Mouse (Mus musculus) limb, embryonic 14.5 days (tissue): ENCODE measurements around the gene Sbk2. TPM values are rescaled to one million over a fixed set of nuclear protein-coding genes. Genes with fewer than 3 reads are reported as not detected.

Source experiments
- ATAC-seq: fragments of 200-750 bp; cut with Nextera tagmentation; 2 replicates; pipeline ENCODE4 v1.8.0; 2017; ENCODE audit warnings: low read depth, moderate number of reproducible peaks, moderate TSS enrichment; ENCODE audit not compliant: low FRiP score
- DNase-seq: peaks from one replicate; pipeline ENCODE4 v3.0.0-alpha.2; 2015; ENCODE audit warnings: low spot score
- H3K27ac ChIP-seq: fragments of 300-500 bp; sonication (generic); replicated peaks from 2 replicates; pipeline ENCODE4 v1.5.1; 2014; ENCODE audit warnings: low read depth, mild to moderate bottlenecking, low read length, moderate library complexity, mixed read lengths
- H3K27me3 ChIP-seq: fragments of 300-500 bp; sonication (generic); 2 replicates; pipeline ENCODE4 v1.6.1; 2014; ENCODE audit warnings: low read length, mixed read lengths; ENCODE audit not compliant: control insufficient read depth, insufficient read depth
- H3K36me3 ChIP-seq: fragments of 300-500 bp; sonication (generic); 2 replicates; pipeline ENCODE4 v1.6.1; 2014; ENCODE audit warnings: mild to moderate bottlenecking, low read length, moderate library complexity, mixed read lengths; ENCODE audit not compliant: control insufficient read depth, insufficient read depth
- H3K4me1 ChIP-seq: fragments of 300-500 bp; sonication (generic); 2 replicates; pipeline ENCODE4 v1.6.1; 2014; ENCODE audit warnings: antibody characterized with exemption, low read length, mixed read lengths; ENCODE audit not compliant: control insufficient read depth, insufficient read depth
- H3K4me2 ChIP-seq: fragments of 300-500 bp; sonication (generic); replicated peaks from 2 replicates; pipeline ENCODE4 v1.6.1; 2014; ENCODE audit warnings: low read depth, mild to moderate bottlenecking, low read length, moderate library complexity; ENCODE audit not compliant: severe bottlenecking
- H3K4me3 ChIP-seq: fragments of 300-500 bp; sonication (generic); replicated peaks from 2 replicates; pipeline ENCODE4 v1.5.1; 2014; ENCODE audit warnings: low read length
- H3K9ac ChIP-seq: fragments of 300-500 bp; sonication (generic); 2 replicates; pipeline ENCODE4 v1.6.1; 2014; ENCODE audit warnings: mild to moderate bottlenecking, low read depth, low read length, moderate library complexity; ENCODE audit not compliant: severe bottlenecking
- H3K9me3 ChIP-seq: fragments of 300-500 bp; sonication (generic); 2 replicates; pipeline ENCODE4 v1.6.1; 2016; ENCODE audit warnings: low read length; ENCODE audit not compliant: control insufficient read depth
- POLR2A ChIP-seq: fragments of 200-500 bp; IDR thresholded peaks from 2 replicates; pipeline ENCODE4 v1.8.0; 2012; ENCODE audit warnings: inconsistent platforms, mild to moderate bottlenecking, moderate library complexity, borderline replicate concordance; ENCODE audit not compliant: insufficient read depth, insufficient read length; ENCODE audit errors: extremely low read depth
- WGBS: fragments of 180-500 bp; shearing (Covaris S2); extraction: QIAGEN DNeasy Blood & Tissue Kit; methylation state at CpG from one replicate; pipeline ENCODE4 v1.1.7; 2014; 5-methylcytosine and 5-hydroxymethylcytosine counted together
- polyA plus RNA-seq, 2 experiments: library from polyadenylated mRNA; depleted of rRNA in 1 of 2; stranded (reverse) in 1 of 2; unstranded in 1 of 2; fragments of >200 nt; fragmentation: Nextera tagmentation in 1 of 2; extraction: Ambion mirVana in 1 of 2; gene quantifications; 2 replicates each; pipeline versions ENCODE4 v1.2.1 to v1.2.3; 2012 to 2014

Sbk2 gene
- polyA plus RNA-seq, 2 experiments: 0.37 to 0.45 TPM

DNA sequence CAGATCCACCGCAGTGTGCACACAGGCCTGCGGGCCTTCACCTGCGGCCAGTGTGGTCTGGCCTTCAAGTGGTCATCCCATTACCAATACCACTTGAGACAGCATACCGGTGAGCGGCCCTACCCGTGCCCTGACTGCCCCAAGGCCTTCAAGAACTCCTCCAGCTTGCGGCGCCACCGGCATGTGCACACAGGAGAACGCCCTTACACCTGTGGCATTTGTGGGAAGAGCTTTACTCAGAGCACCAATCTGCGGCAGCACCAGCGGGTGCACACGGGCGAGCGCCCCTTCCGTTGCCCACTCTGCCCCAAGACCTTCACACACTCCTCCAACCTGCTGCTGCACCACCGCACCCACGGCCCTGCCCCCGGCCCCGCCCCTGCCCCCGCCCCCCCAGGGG lies 45.1 kb downstream of the Sbk2 start:
- Histone ChIP-seq H3K27ac (no peak overlapping the region), H3K4me1 (peaks cover 29% of the 10 kb centered on the region), H3K9ac (no peak overlapping the region), H3K36me3 (peaks cover 38% of the 10 kb centered on the region), H3K9me3 (no peaks in the 10 kb centered on the region), H3K4me3 (no peak overlapping the region), H3K27me3 (no peaks in the 10 kb centered on the region), H3K4me2 (no peak overlapping the region)
- DNase-seq: no peak
- no peak for ATAC-seq
- 85% methylated on average over 13 of the region's 21 CpGs for WGBS
- TF ChIP-seq POLR2A: no peak

DNA sequence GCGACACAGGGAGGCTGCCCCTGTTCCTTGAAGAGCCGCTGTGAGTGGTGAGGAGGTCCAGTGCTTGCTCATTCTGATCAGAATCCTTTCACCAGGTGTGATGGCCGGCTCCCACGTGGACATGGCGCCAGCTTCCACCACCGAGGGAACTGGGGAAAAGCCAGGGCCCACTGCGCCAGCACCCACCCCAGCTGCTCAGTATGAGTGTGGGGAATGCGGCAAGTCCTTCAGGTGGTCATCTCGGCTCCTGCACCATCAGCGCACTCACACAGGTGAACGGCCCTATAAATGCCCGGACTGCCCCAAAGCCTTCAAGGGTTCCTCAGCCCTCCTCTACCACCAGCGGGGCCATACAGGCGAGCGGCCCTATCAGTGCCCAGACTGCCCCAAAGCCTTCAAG lies 45.5 kb downstream of the Sbk2 start:
- peaks cover 38% of the 10 kb centered on the region for H3K36me3 ChIP-seq
- H3K4me2 ChIP-seq: no peak overlapping the region
- H3K4me1 ChIP-seq: peaks cover 24% of the 10 kb centered on the region
- no peak for ATAC-seq
- H3K27me3 ChIP-seq: no peaks in the 10 kb centered on the region
- 86% methylated on average over 14 of the region's 15 CpGs for WGBS
- H3K27ac ChIP-seq: no peak overlapping the region
- DNase-seq: no peak
- no peak overlapping the region for H3K9ac ChIP-seq
- no peak overlapping the region for H3K4me3 ChIP-seq
- TF ChIP-seq POLR2A: no peak
- H3K9me3 ChIP-seq: no peaks in the 10 kb centered on the region

DNA sequence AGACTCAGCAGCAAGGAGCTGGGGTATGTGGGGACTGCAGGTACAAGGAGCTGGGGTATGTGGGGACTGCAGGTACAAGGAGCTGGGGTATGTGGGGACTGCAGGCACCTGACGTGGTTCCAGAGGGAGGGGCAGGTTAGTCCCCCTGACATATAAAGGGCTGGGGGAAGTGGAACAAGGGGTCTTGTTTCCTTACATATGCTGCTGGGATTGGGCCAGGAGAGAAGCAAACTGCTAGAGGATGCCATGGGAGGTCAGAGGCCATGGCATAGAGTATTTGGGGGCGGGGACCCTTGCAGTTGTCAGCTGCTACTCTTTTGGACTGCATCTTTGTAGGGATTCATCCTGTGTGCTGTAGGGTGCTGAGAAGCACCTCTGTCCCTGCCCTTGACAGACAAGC lies 46.7 kb downstream of the Sbk2 start:
- ATAC-seq: no peak
- Histone ChIP-seq H3K27me3 (no peaks in the 10 kb centered on the region), H3K27ac (no peak overlapping the region), H3K9me3 (no peaks in the 10 kb centered on the region), H3K4me2 (no peak overlapping the region), H3K4me3 (no peak overlapping the region), H3K4me1 (peaks cover 12% of the 10 kb centered on the region), H3K36me3 (peaks cover 38% of the 10 kb centered on the region), H3K9ac (no peak overlapping the region)
- WGBS: 89% methylated on average over 2 of the region's 2 CpGs
- no peak for DNase-seq
- TF ChIP-seq POLR2A: no peak

DNA sequence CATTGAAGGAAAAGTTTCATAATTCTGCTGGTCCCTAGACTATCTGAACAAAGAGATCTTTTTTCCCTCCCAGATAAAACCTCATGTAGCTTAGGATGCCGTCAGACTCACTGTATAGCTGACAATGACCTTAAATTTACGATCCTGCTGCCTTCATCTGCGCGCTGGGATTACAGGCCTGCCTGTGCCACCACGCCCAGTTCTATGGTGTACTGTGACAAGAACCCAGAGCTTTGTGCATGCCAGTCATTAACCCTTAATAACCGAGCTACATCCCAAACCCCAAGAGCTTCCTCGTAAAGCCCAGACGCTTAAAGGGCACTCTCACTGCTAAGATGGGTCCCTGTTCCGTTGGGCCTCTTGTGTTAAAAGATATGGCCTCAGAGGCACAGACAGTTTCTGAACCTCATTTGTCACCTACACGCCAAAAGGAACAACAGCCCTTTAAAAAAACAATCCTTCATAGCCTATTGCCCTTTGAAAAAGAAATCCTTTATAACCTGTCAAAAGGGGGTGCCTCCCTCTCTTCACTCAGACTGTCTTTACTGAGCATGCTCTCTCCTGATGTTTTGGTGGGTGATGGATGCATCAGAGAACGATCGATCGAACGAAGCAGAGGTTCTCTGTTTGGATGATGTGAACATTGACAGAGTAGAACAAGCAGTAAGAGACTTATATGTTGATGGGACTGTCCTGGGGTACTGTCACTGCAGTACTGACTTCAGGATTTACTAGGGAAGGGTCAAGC lies 48.4 kb downstream of the Sbk2 start:
- Histone ChIP-seq H3K9me3 (no peaks in the 10 kb centered on the region), H3K4me3 (peak overlapping the region; percentile 63), H3K9ac (peak overlapping the region; percentile 88), H3K27ac (peak overlapping the region; percentile 98), H3K4me2 (peak overlapping the region; percentile 83), H3K27me3 (no peaks in the 10 kb centered on the region), H3K4me1 (peaks cover 9% of the 10 kb centered on the region), H3K36me3 (peaks cover 31% of the 10 kb centered on the region)
- no peak for TF ChIP-seq POLR2A
- whole genome bisulfite sequencing: 12% methylated on average over 14 of the region's 14 CpGs
- ATAC-seq (peak; percentile 28; the same call in 1 of the 2 replicates), DNase-seq (peak; percentile 60)

DNA sequence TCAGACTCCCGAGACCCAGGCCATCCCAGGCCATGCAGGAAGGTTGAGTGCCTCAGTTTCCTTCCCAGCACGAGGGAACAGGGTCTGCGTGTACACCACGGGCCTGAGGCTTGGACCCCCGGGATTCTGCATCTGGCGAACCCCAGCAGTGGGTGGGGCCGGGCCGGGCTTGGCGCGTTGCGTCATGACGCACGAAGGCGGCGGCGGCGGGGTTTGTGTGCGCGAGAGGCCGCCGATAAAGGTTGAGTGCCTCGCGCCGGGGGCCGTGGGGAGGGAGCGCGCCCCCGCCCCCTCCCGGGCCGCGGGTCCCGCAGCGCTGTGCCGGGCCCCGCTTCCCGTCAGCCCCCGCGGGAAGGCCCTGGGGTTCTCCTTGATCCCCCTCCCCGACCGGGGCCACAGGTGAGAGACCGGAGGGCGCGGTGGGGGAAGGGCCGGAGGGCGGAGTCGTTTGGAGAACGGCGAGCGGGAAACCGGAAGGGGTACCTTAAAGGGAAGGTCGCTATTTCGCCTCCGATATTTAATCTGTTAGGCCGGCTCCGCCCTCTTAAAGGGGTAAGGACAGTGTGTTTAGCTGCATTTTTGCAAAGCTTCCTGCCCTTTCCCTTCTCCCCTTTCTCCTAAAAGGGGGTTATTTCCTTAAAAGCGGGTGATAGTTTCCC lies 49.1 kb downstream of the Sbk2 start, which contains the start of gene Zfp628:
Gene Zfp628, plus strand, starts transcription at position 211 of the 659 bp plus-strand sequence.
- Histone ChIP-seq H3K4me2 (peak within 1 kb of the TSS; percentile 83), H3K27ac (peak within 1 kb of the TSS; percentile 98), H3K9ac (peak within 1 kb of the TSS; percentile 88), H3K4me3 (peak within 1 kb of the TSS; percentile 63), H3K4me1 (peaks cover 9% of the 10 kb centered on the region), H3K36me3 (peaks cover 24% of the 10 kb centered on the region), H3K27me3 (no peaks in the 10 kb centered on the region), H3K9me3 (no peaks in the 10 kb centered on the region)
- peak; percentile 93 for ATAC-seq
- TF ChIP-seq POLR2A: peak; percentile 63; the same call in 1 of the 2 replicates
- DNase-seq: peak; percentile 99
- under 1% methylated on average over 50 of the region's 56 CpGs for WGBS
